Mouse (Mus musculus) spleen, adult 2 months (tissue): ENCODE data around the gene Gpc6. TPM values are rescaled to one million over a fixed set of nuclear protein-coding genes. Genes with fewer than 3 reads are reported as not detected.

Experiments
- DNase-seq, 2 experiments: peaks; one replicate each; pipeline versions ENCODE4 v3.0.0 to v3.0.0-alpha.2; 2012 to 2021; ENCODE audit warnings: low spot score in 2 of 2, low read depth in 1 of 2
- H3K27ac ChIP-seq: fragments of 200-500 bp; 2 replicates; pipeline ENCODE4 v1.5.1; 2012; ENCODE audit warnings: low read length, inconsistent platforms; ENCODE audit not compliant: insufficient read depth
- H3K27me3 ChIP-seq: fragments of 200-500 bp; 2 replicates; pipeline ENCODE4 v1.6.1; 2012; ENCODE audit warnings: mild to moderate bottlenecking, moderate library complexity, low read length, inconsistent platforms; ENCODE audit not compliant: control insufficient read depth, insufficient read depth
- H3K36me3 ChIP-seq: fragments of 200-500 bp; 2 replicates; pipeline ENCODE4 v1.6.1; 2012; ENCODE audit warnings: mild to moderate bottlenecking, low read length, inconsistent platforms; ENCODE audit not compliant: control insufficient read depth, insufficient read depth
- H3K4me1 ChIP-seq: fragments of 200-500 bp; 2 replicates; pipeline ENCODE4 v1.6.1; 2011; ENCODE audit warnings: inconsistent platforms; ENCODE audit not compliant: control insufficient read depth, insufficient read depth, insufficient read length
- H3K4me3 ChIP-seq: fragments of 200-500 bp; 2 replicates; pipeline ENCODE4 v1.5.1; 2011; ENCODE audit warnings: mild to moderate bottlenecking, inconsistent platforms; ENCODE audit not compliant: insufficient read depth, insufficient read length; ENCODE audit errors: extremely low read depth
- CTCF ChIP-seq: fragments of 200-500 bp; IDR thresholded peaks from 2 replicates; pipeline ENCODE4 v1.5.1; 2011; ENCODE audit warnings: mild to moderate bottlenecking, inconsistent platforms; ENCODE audit not compliant: insufficient read depth, insufficient read length, insufficient replicate concordance; ENCODE audit errors: extremely low read depth
- POLR2A ChIP-seq: fragments of 200-500 bp; IDR thresholded peaks from 2 replicates; pipeline ENCODE4 v1.6.1; 2011; ENCODE audit warnings: low read depth, low read length, inconsistent platforms
- WGBS: fragments of 180-500 bp; shearing (Covaris S2); methylation state at CpG from one replicate; pipeline ENCODE4 v1.1.7; 2018; 5-methylcytosine and 5-hydroxymethylcytosine counted together
- polyA plus RNA-seq: library from polyadenylated mRNA; depleted of rRNA; stranded (reverse); fragments of >200 nt; gene quantifications from 2 replicates; pipeline ENCODE4 v1.2.3, GENCODE M21; 2012

Gene Gpc6
- polyA plus RNA-seq, 1 experiment = 0.67 TPM

GRCm38 (mm10) chr14:117157426-117157825 is 232.3 kb downstream of the Gpc6 start:
- Histone ChIP-seq H3K36me3 (no peaks in the 10 kb centered on the region), H3K27me3 (no peaks in the 10 kb centered on the region), H3K27ac (no peak overlapping the region), H3K4me1 (no peaks in the 10 kb centered on the region), H3K4me3 (no peak overlapping the region)
- DNase-seq = no peak
- 96% methylated on average over 3 of the region's 3 CpGs for WGBS
- no peak for TF ChIP-seq CTCF

GRCm38 (mm10) chr14:117166350-117166749 is 241.2 kb downstream of the Gpc6 start:
- no peak for TF ChIP-seq CTCF
- no peak for TF ChIP-seq POLR2A
- H3K4me3 ChIP-seq = no peak overlapping the region
- no peak overlapping the region for H3K27ac ChIP-seq
- no peaks in the 10 kb centered on the region for H3K4me1 ChIP-seq
- no peaks in the 10 kb centered on the region for H3K36me3 ChIP-seq
- H3K27me3 ChIP-seq = no peaks in the 10 kb centered on the region
- 91% methylated on average over 5 of the region's 5 CpGs for WGBS
- DNase-seq = no peak

DNA sequence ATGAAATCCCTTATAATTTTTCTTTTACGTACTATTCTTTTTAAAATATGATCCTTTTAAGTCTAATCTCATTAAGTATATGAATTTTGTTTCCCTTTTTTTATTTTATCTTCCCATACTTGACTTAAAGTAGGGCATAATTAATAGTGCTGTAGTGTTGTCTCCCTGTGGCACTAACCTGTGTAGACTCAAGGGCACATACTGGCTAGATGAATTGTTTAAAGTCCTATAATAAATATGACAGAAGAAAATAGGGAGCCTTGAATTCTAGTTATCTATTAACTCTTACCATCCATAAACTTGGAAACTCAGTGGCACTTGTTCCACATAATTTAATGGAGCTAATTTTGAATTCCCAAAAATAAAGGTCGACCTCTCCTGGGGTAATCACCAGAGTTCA is 268.2 kb downstream of the Gpc6 start:
- Histone ChIP-seq H3K27ac (no peak overlapping the region), H3K36me3 (no peaks in the 10 kb centered on the region), H3K4me1 (no peaks in the 10 kb centered on the region), H3K4me3 (no peak overlapping the region), H3K27me3 (no peaks in the 10 kb centered on the region)
- no peak for TF ChIP-seq CTCF
- no peak for TF ChIP-seq POLR2A
- WGBS = 83% methylated on average over 2 of the region's 2 CpGs
- no peak for DNase-seq

- Histone ChIP-seq H3K4me1 (no peaks in the 10 kb centered on the region), H3K4me3 (no peak overlapping the region), H3K27ac (no peak overlapping the region), H3K27me3 (no peaks in the 10 kb centered on the region), H3K36me3 (no peaks in the 10 kb centered on the region)
- no peak for TF ChIP-seq POLR2A
- no peak for TF ChIP-seq CTCF
- 82% methylated on average over 2 of the region's 2 CpGs for WGBS
- no peak for DNase-seq
Measured at GRCm38 (mm10) chr14:117202012-117202411, 276.9 kb downstream of the Gpc6 start.

DNA sequence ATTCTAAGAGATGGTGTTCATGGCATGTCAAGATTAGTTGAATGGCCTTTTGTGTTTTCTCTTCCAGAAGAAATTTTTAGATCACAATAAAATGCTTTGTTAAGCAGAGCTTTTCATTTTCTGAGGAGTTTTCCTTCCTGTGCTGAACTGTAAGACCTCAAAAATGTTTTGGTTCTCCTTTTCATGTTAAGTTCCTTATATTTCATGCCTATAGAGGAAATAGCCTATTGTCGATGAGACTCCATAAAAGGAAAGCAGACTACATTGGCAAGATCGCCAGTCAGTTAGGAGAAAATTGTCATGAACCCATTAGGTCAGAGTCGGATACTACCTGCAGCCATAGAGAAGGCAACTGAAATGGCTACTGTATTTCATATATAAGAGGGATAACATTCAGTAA is 278.8 kb downstream of the Gpc6 start:
- no peaks in the 10 kb centered on the region for H3K27me3 ChIP-seq
- H3K27ac ChIP-seq = no peak overlapping the region
- 14% methylated on average over 3 of the region's 3 CpGs for WGBS
- H3K4me3 ChIP-seq = no peak overlapping the region
- DNase-seq = no peak
- H3K4me1 ChIP-seq = no peaks in the 10 kb centered on the region
- TF ChIP-seq POLR2A (no peak), CTCF (no peak)
- no peaks in the 10 kb centered on the region for H3K36me3 ChIP-seq

- no peaks in the 10 kb centered on the region for H3K4me1 ChIP-seq
- no peak overlapping the region for H3K4me3 ChIP-seq
- no peak for TF ChIP-seq CTCF
- no peak for TF ChIP-seq POLR2A
- H3K27me3 ChIP-seq = no peaks in the 10 kb centered on the region
- DNase-seq = no peak
- H3K36me3 ChIP-seq = no peaks in the 10 kb centered on the region
- H3K27ac ChIP-seq = no peak overlapping the region
Measured at GRCm38 (mm10) chr14:117214373-117214772, 289.3 kb downstream of the Gpc6 start.

DNA sequence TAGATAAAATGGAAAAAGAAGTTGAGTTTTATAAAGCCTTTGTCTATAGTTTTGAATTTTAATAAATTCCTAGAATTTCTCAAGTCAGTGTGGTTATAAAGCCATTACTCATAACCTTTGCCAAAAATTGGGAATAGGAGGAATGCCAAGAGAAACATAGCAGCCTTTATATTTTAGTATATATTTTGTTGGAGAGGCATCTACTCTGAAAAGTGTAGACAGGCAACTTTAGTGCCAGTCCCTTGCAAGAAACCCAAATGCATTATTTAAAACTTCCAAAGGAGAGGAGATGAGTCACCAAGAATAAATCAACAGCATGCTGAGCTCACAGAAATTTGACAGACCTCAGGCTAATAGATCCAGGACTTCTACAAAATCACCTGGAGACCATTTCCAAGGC is 301.8 kb downstream of the Gpc6 start:
- Histone ChIP-seq H3K4me3 (no peak overlapping the region), H3K27ac (no peak overlapping the region), H3K4me1 (no peaks in the 10 kb centered on the region), H3K36me3 (no peaks in the 10 kb centered on the region), H3K27me3 (no peaks in the 10 kb centered on the region)
- TF ChIP-seq POLR2A (no peak), CTCF (no peak)
- no peak for DNase-seq

DNA sequence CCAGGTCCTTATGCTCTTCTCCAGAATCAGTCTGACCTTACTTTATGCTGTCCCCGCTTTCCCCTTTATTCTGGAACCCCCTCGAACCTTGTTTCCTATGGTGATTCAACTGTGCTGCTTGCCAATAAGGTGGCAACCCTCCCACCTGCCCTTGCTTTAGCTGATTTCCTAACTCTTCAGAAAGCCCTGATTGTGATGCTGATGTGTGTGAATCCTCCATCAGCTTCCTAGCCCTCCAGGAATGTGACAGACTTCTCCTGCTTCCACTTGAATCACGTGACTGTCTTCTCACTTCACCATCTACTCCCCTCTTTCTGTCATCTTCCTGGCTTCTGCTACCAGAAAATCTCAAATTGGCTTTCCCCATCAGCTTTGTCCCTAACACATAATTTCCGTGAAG is 305.4 kb downstream of the Gpc6 start:
- Histone ChIP-seq H3K4me1 (no peaks in the 10 kb centered on the region), H3K4me3 (no peak overlapping the region), H3K27ac (no peak overlapping the region), H3K27me3 (no peaks in the 10 kb centered on the region), H3K36me3 (no peaks in the 10 kb centered on the region)
- 70% methylated on average over 4 of the region's 4 CpGs for WGBS
- TF ChIP-seq POLR2A (no peak), CTCF (no peak)
- DNase-seq = no peak
